ENCODE assay signal across 9 mouse cellular contexts in the genomic region with DNA sequence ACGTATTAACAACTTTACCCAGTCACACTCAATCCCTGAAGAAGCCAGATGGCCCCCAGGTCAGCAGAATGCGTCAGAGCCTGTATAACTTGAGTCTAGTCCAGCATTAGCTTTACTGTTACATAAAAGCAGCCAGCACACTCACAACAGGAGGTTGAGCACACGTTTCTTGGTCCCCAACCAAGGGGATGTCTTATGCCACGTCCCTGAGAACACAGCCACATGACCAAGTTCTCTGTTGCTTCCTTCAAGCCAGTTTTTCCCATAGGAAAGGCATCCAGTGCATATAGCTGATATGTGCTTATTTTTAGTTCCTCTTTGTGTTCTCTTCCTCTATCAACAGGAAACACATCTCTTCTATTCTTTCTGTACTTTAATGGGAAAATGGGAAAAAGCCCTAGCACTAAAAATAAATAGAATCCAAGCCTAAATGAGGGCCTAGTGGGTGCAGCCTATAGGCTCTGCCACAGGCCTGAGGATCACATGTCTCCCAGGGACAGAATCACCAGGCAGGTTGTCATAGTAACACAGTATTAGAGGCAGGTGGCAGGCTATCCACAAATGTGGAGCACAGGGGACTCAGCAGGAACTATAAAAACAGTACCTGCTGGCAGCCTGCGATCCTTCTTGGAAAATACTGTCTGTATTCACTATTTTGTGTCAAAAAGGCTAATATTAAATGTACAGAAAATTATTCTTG.
DNase-seq lines count a peak whose midpoint lies in the region; ATAC-seq and TF ChIP-seq lines count a peak whose summit lies in the region.
"Had no signal": no experiment of that assay in that cellular context is flagged by ENCODE, and none has a peak within 500 bp of the region (broad histone marks: within the 10 kb centered on the region; RNA-seq: fewer than 3 reads in every experiment).

No protein-coding gene starts in this region.

- H3K4me2 ChIP-seq in heart, embryonic 13.5 days, result no peak overlapping the region

- TF ChIP-seq CTCF in heart, adult 2 months (IDR thresholded peaks at IDR 0.05), result no peak
- no peak for TF ChIP-seq CTCF in kidney, adult 2 months (conservative IDR thresholded peaks at IDR 0.05; ENCODE audit: insufficient read depth, insufficient read length, low read depth, low read length)

- intact Hi-C loops in heart, adult 2 months (cut with DNase I), result no loop called here

- no peaks in the 10 kb centered on the region for H3K36me3 ChIP-seq in heart, embryonic 13.5 days
- H3K36me3 ChIP-seq in heart, adult 2 months (ENCODE audit: control insufficient read depth, insufficient read depth, low read length), result peaks cover 2% of the 10 kb centered on the region; the same call in 1 of the 2 replicates
- no peaks in the 10 kb centered on the region for H3K36me3 ChIP-seq in macrophage (ENCODE audit: inconsistent target)
- H3K36me3 ChIP-seq in kidney, adult 2 months (ENCODE audit: control insufficient read depth, insufficient read depth, low read length), result no peaks in the 10 kb centered on the region

- peaks cover 9% of the 10 kb centered on the region; the same call in 1 of the 2 replicates for H3K4me1 ChIP-seq in heart, embryonic 13.5 days
- H3K4me1 ChIP-seq in heart, adult 2 months (ENCODE audit: control insufficient read depth, insufficient read depth, low read length), result peaks cover 5% of the 10 kb centered on the region
- no peaks in the 10 kb centered on the region for H3K4me1 ChIP-seq in kidney, adult 2 months (ENCODE audit: control insufficient read depth, insufficient read depth, low read length)

- TF ChIP-seq POLR2A in heart, adult 2 months (IDR thresholded peaks at IDR 0.05; ENCODE audit: insufficient read depth, low read depth, low read length), result no peak
- TF ChIP-seq POLR2A in kidney, adult 2 months (IDR thresholded peaks at IDR 0.05; ENCODE audit: low read depth, low read length), result no peak

- ATAC-seq in heart, embryonic 13.5 days (ENCODE audit: extremely low read depth, insufficient number of reproducible peaks, low FRiP score, low TSS enrichment), result no peak
- ATAC-seq in erythroblast, adult 5-6 weeks (replicated peaks; ENCODE audit: low FRiP score, poor library complexity, severe bottlenecking), result no peak

- no peak for DNase-seq in heart, adult 2 months
- peak; percentile 26 for DNase-seq in cerebellum, adult 11 months
- DNase-seq in forelimb bud, embryonic 11.5 days (ENCODE audit: low read depth, low spot score), result peak; percentile 30
- DNase-seq in adrenal gland, postnatal 36 days, result no peak
- DNase-seq in kidney, adult 2 months, result no peak

- H3K9me3 ChIP-seq in heart, embryonic 13.5 days, result no peaks in the 10 kb centered on the region

- WGBS in heart, embryonic 13.5 days, result 45% methylated on average over 5 of the region's 5 CpGs
- WGBS in heart, adult 2 months, result 52% methylated on average over 5 of the region's 5 CpGs
- WGBS in macrophage (ENCODE audit: missing documents), result 58% methylated on average over 5 of the region's 5 CpGs
- WGBS in kidney, adult 2 months, result 66% methylated on average over 5 of the region's 5 CpGs

- peak overlapping the region; percentile 0; the same call in 1 of the 2 replicates for H3K27ac ChIP-seq in heart, embryonic 13.5 days (replicated peaks)
- no peak overlapping the region for H3K27ac ChIP-seq in heart, adult 2 months
- H3K27ac ChIP-seq in macrophage, result peak overlapping the region; percentile 54
- no peak overlapping the region for H3K27ac ChIP-seq in kidney, adult 2 months (ENCODE audit: insufficient read depth, low read depth, low read length)

- no peak for TF ChIP-seq EP300 in heart, adult 2 months (IDR thresholded peaks at IDR 0.05; ENCODE audit: insufficient read depth, low read depth, low read length)

- H3K79me2 ChIP-seq in heart, adult 2 months (replicated peaks; ENCODE audit: control insufficient read depth, insufficient read depth, low read length), result no peaks in the 10 kb centered on the region
- H3K79me2 ChIP-seq in macrophage (ENCODE audit: inconsistent target), result no peaks in the 10 kb centered on the region

- H3K9ac ChIP-seq in heart, embryonic 13.5 days, result no peak overlapping the region
- no peak overlapping the region for H3K9ac ChIP-seq in heart, adult 2 months (ENCODE audit: low read depth, low read length)

- no peak overlapping the region for H3K4me3 ChIP-seq in heart, embryonic 13.5 days
- H3K4me3 ChIP-seq in heart, adult 2 months, result no peak overlapping the region
- H3K4me3 ChIP-seq in macrophage (ENCODE audit: inconsistent target), result no peak overlapping the region
- no peak overlapping the region for H3K4me3 ChIP-seq in kidney, adult 2 months (ENCODE audit: insufficient read depth, low read depth, low read length)

- no peaks in the 10 kb centered on the region for H3K27me3 ChIP-seq in heart, embryonic 13.5 days (replicated peaks)
- H3K27me3 ChIP-seq in heart, adult 2 months (ENCODE audit: control insufficient read depth, insufficient read depth, low read length), result no peaks in the 10 kb centered on the region
- no peaks in the 10 kb centered on the region for H3K27me3 ChIP-seq in kidney, adult 2 months (replicated peaks; ENCODE audit: control insufficient read depth, insufficient read depth, low read length)
- H3K27me3 ChIP-seq: CH12.LX had no signal

Comparison
In these comparisons a context has a peak if more than half of its experiments do, and no peak if none do; other contexts are left out.
1. H3K27ac ChIP-seq: peak in heart, embryonic 13.5 days (single experiment) and macrophage (single experiment); none in heart, adult 2 months (single experiment) and kidney, adult 2 months (single experiment).
2. DNase-seq: peak in cerebellum, adult 11 months (single experiment) and forelimb bud, embryonic 11.5 days (single experiment); none in heart, adult 2 months (0 of 2), adrenal gland, postnatal 36 days (0 of 2) and kidney, adult 2 months (single experiment).